Mouse (Mus musculus) testis, postnatal 14 days (tissue): Measurements from ENCODE around the gene Nectin1.

ENCODE experiments used
- DNase-seq: peaks from one replicate; pipeline ENCODE4 v3.0.0; 2021; ENCODE audit warnings: low spot score

The Nectin1 gene

GRCm38 (mm10) chr9:43743647-43744137 is at the start of gene Nectin1:
Nectin1 (plus strand) TSS chr9:43743984.
- peak; percentile 79 for DNase-seq

GRCm38 (mm10) chr9:43698080-43698712 is 45.6 kb upstream of the Nectin1 start:
- no peak for DNase-seq

GRCm38 (mm10) chr9:43698841-43699240 is 44.9 kb upstream of the Nectin1 start:
- no peak for DNase-seq

- DNase-seq, result no peak
Observed at GRCm38 (mm10) chr9:43699417-43700225, 44.2 kb upstream of the Nectin1 start.

- DNase-seq, result no peak
Observed at GRCm38 (mm10) chr9:43700226-43700579, 43.6 kb upstream of the Nectin1 start.

GRCm38 (mm10) chr9:43701748-43702147 is 42.0 kb upstream of the Nectin1 start:
- DNase-seq, result no peak

GRCm38 (mm10) chr9:43707571-43707970 is 36.2 kb upstream of the Nectin1 start:
- no peak for DNase-seq

GRCm38 (mm10) chr9:43708715-43709114 is 35.1 kb upstream of the Nectin1 start:
- no peak for DNase-seq

- DNase-seq, result no peak
Observed at GRCm38 (mm10) chr9:43713432-43713831, 30.4 kb upstream of the Nectin1 start.

- DNase-seq, result peak; percentile 32
Observed at GRCm38 (mm10) chr9:43719407-43719839, 24.4 kb upstream of the Nectin1 start.

GRCm38 (mm10) chr9:43720046-43720445 is 23.7 kb upstream of the Nectin1 start:
- no peak for DNase-seq

GRCm38 (mm10) chr9:43724093-43724492 is 19.7 kb upstream of the Nectin1 start:
- DNase-seq, result no peak

- no peak for DNase-seq
Observed at GRCm38 (mm10) chr9:43729450-43730266, 14.1 kb upstream of the Nectin1 start.

GRCm38 (mm10) chr9:43730284-43731027 is 13.3 kb upstream of the Nectin1 start:
- no peak for DNase-seq

GRCm38 (mm10) chr9:43731880-43732279 is 11.9 kb upstream of the Nectin1 start:
- no peak for DNase-seq

GRCm38 (mm10) chr9:43732671-43733070 is 11.1 kb upstream of the Nectin1 start:
- no peak for DNase-seq

GRCm38 (mm10) chr9:43734952-43735351 is 8.8 kb upstream of the Nectin1 start:
- no peak for DNase-seq

- DNase-seq, result no peak
Observed at GRCm38 (mm10) chr9:43736046-43736730, 7.6 kb upstream of the Nectin1 start.

GRCm38 (mm10) chr9:43737331-43737730 is 6.5 kb upstream of the Nectin1 start:
- DNase-seq, result no peak

- DNase-seq, result no peak
Observed at GRCm38 (mm10) chr9:43737871-43738292, 5.9 kb upstream of the Nectin1 start.

- no peak for DNase-seq
Observed at GRCm38 (mm10) chr9:43738480-43739084, 5.2 kb upstream of the Nectin1 start.
